Mouse (Mus musculus) embryonic facial prominence, embryonic 12.5 days (tissue): ENCODE data around the gene Ankrd16. TPM values are rescaled to one million over a fixed set of nuclear protein-coding genes. Genes with fewer than 3 reads are reported as not detected.

ENCODE experiments used
- ATAC-seq: fragments of 200-750 bp; cut with Nextera tagmentation; 2 replicates; pipeline ENCODE4 v1.8.0; 2017; ENCODE audit not compliant: insufficient number of reproducible peaks, insufficient read depth, low FRiP score, low TSS enrichment
- H3K27ac ChIP-seq: fragments of 300-500 bp; sonication (generic); 2 replicates; pipeline ENCODE4 v1.5.1; 2016; ENCODE audit warnings: mild to moderate bottlenecking
- H3K27me3 ChIP-seq: fragments of 300-500 bp; sonication (generic); 2 replicates; pipeline ENCODE4 v1.6.1; 2016; ENCODE audit warnings: mild to moderate bottlenecking, moderate library complexity
- H3K36me3 ChIP-seq: fragments of 300-500 bp; sonication (generic); 2 replicates; pipeline ENCODE4 v1.6.1; 2016; ENCODE audit warnings: mild to moderate bottlenecking
- H3K4me1 ChIP-seq: fragments of 300-500 bp; sonication (generic); 2 replicates; pipeline ENCODE4 v1.6.1; 2016
- H3K4me2 ChIP-seq: fragments of 300-500 bp; sonication (generic); replicated peaks from 2 replicates; pipeline ENCODE4 v1.6.1; 2016; ENCODE audit warnings: mild to moderate bottlenecking, moderate library complexity
- H3K4me3 ChIP-seq: fragments of 300-500 bp; sonication (generic); 2 replicates; pipeline ENCODE4 v1.5.1; 2016; ENCODE audit warnings: mild to moderate bottlenecking
- H3K9ac ChIP-seq: fragments of 300-500 bp; sonication (generic); 2 replicates; pipeline ENCODE4 v1.6.1; 2016; ENCODE audit warnings: mild to moderate bottlenecking, moderate library complexity
- H3K9me3 ChIP-seq: fragments of 300-500 bp; sonication (generic); 2 replicates; pipeline ENCODE4 v1.6.1; 2016; ENCODE audit warnings: mild to moderate bottlenecking, moderate library complexity
- WGBS: fragments of 180-500 bp; shearing (Covaris S2); methylation state at CpG from one replicate; pipeline ENCODE4 v1.1.7; 2016; 5-methylcytosine and 5-hydroxymethylcytosine counted together
- polyA plus RNA-seq: library from polyadenylated mRNA; unstranded; fragments of >200 nt; fragmentation: Nextera tagmentation; extraction: Ambion mirVana; gene quantifications from 2 replicates; pipeline ENCODE4 v1.2.1, GENCODE M21; 2016

Ankrd16 gene
- polyA plus RNA-seq, 1 experiment from 2014 or later = 58.0 TPM

- WGBS = 75% methylated on average over 4 of the region's 4 CpGs
- Histone ChIP-seq H3K9ac (no peak overlapping the region), H3K4me2 (no peak overlapping the region), H3K9me3 (no peaks in the 10 kb centered on the region), H3K36me3 (peaks cover 12% of the 10 kb centered on the region), H3K27ac (no peak overlapping the region), H3K4me1 (peaks cover 9% of the 10 kb centered on the region), H3K4me3 (no peak overlapping the region), H3K27me3 (no peaks in the 10 kb centered on the region)
- no peak for ATAC-seq
These were observed 5.3 kb upstream of the Ankrd16 start for GRCm38 (mm10) chr2:11772401-11772800.

GRCm38 (mm10) chr2:11774426-11774825 lies 3.2 kb upstream of the Ankrd16 start:
- Histone ChIP-seq H3K9ac (no peak overlapping the region), H3K4me2 (no peak overlapping the region), H3K27me3 (no peaks in the 10 kb centered on the region), H3K27ac (no peak overlapping the region), H3K9me3 (no peaks in the 10 kb centered on the region), H3K36me3 (peaks cover 4% of the 10 kb centered on the region; the same call in 1 of the 2 replicates), H3K4me3 (no peak overlapping the region), H3K4me1 (peaks cover 15% of the 10 kb centered on the region)
- WGBS = 89% methylated on average over 10 of the region's 10 CpGs
- ATAC-seq = no peak

- 83% methylated on average over 5 of the region's 5 CpGs for WGBS
- peaks cover 21% of the 10 kb centered on the region for H3K4me1 ChIP-seq
- no peaks in the 10 kb centered on the region for H3K9me3 ChIP-seq
- no peaks in the 10 kb centered on the region for H3K36me3 ChIP-seq
- no peak overlapping the region for H3K9ac ChIP-seq
- H3K4me3 ChIP-seq = no peak overlapping the region
- H3K27ac ChIP-seq = no peak overlapping the region
- H3K4me2 ChIP-seq = no peak overlapping the region
- no peaks in the 10 kb centered on the region for H3K27me3 ChIP-seq
- ATAC-seq = no peak
These were observed 2.6 kb upstream of the Ankrd16 start for GRCm38 (mm10) chr2:11775121-11775520.

GRCm38 (mm10) chr2:11776415-11776814 lies 1.3 kb upstream of the Ankrd16 start:
- peak overlapping the region; percentile 83 for H3K9ac ChIP-seq
- H3K4me2 ChIP-seq = peak overlapping the region; percentile 77
- H3K4me3 ChIP-seq = peak overlapping the region; percentile 73
- H3K36me3 ChIP-seq = peaks cover 8% of the 10 kb centered on the region
- no peaks in the 10 kb centered on the region for H3K27me3 ChIP-seq
- H3K4me1 ChIP-seq = peaks cover 21% of the 10 kb centered on the region
- WGBS = 55% methylated on average over 8 of the region's 8 CpGs
- no peaks in the 10 kb centered on the region for H3K9me3 ChIP-seq
- no peak overlapping the region for H3K27ac ChIP-seq
- no peak for ATAC-seq

GRCm38 (mm10) chr2:11778087-11778823 lies 579 bp downstream of the Ankrd16 start:
- Histone ChIP-seq H3K9me3 (no peaks in the 10 kb centered on the region), H3K36me3 (peaks cover 26% of the 10 kb centered on the region), H3K4me2 (peak overlapping the region; percentile 74), H3K4me3 (peak overlapping the region; percentile 73), H3K9ac (peak overlapping the region; percentile 83), H3K27me3 (no peaks in the 10 kb centered on the region), H3K27ac (peak overlapping the region; percentile 96), H3K4me1 (peaks cover 21% of the 10 kb centered on the region)
- ATAC-seq = peak; percentile 88
- WGBS = under 1% methylated on average over 43 of the region's 43 CpGs

GRCm38 (mm10) chr2:11784159-11784558 lies 6.5 kb downstream of the Ankrd16 start:
- 94% methylated on average over 6 of the region's 6 CpGs for WGBS
- no peaks in the 10 kb centered on the region for H3K9me3 ChIP-seq
- H3K36me3 ChIP-seq = peaks cover 78% of the 10 kb centered on the region
- H3K9ac ChIP-seq = no peak overlapping the region
- ATAC-seq = no peak
- H3K27ac ChIP-seq = no peak overlapping the region
- H3K27me3 ChIP-seq = no peaks in the 10 kb centered on the region
- no peak overlapping the region for H3K4me3 ChIP-seq
- H3K4me1 ChIP-seq = peaks cover 9% of the 10 kb centered on the region
- no peak overlapping the region for H3K4me2 ChIP-seq

- no peaks in the 10 kb centered on the region for H3K4me1 ChIP-seq
- H3K9ac ChIP-seq = no peak overlapping the region
- WGBS = 75% methylated on average over 4 of the region's 4 CpGs
- H3K4me2 ChIP-seq = no peak overlapping the region
- ATAC-seq = no peak
- peaks cover 26% of the 10 kb centered on the region for H3K36me3 ChIP-seq
- no peaks in the 10 kb centered on the region for H3K9me3 ChIP-seq
- no peaks in the 10 kb centered on the region for H3K27me3 ChIP-seq
- H3K4me3 ChIP-seq = no peak overlapping the region
- H3K27ac ChIP-seq = no peak overlapping the region
These were observed 17.0 kb downstream of the Ankrd16 start for GRCm38 (mm10) chr2:11794668-11795067.

- Histone ChIP-seq H3K4me2 (no peak overlapping the region), H3K4me1 (no peaks in the 10 kb centered on the region), H3K9ac (no peak overlapping the region), H3K27ac (no peak overlapping the region), H3K9me3 (no peaks in the 10 kb centered on the region), H3K27me3 (no peaks in the 10 kb centered on the region), H3K4me3 (no peak overlapping the region), H3K36me3 (0 out of 2 replicates have a peak, but pooled peaks cover 3% of the 10 kb centered on the region)
- peak; percentile 64; the same call in 1 of the 2 replicates for ATAC-seq
- 20% methylated on average over 5 of the region's 5 CpGs for WGBS
These were observed 20.3 kb downstream of the Ankrd16 start for GRCm38 (mm10) chr2:11797930-11798364.

GRCm38 (mm10) chr2:11801299-11801930 lies 23.7 kb downstream of the Ankrd16 start:
- Histone ChIP-seq H3K36me3 (no peaks in the 10 kb centered on the region), H3K27ac (no peak overlapping the region), H3K27me3 (no peaks in the 10 kb centered on the region), H3K4me3 (no peak overlapping the region), H3K9me3 (no peaks in the 10 kb centered on the region), H3K4me1 (no peaks in the 10 kb centered on the region), H3K4me2 (no peak overlapping the region), H3K9ac (no peak overlapping the region)
- WGBS = 82% methylated on average over 2 of the region's 2 CpGs
- no peak for ATAC-seq

Other genes starting within 250 kb of the Ankrd16 start
- 14.2 and 16.2 TPM in 2 replicates for gene Pfkfb3, start 223.8 kb upstream of the Ankrd16 start, polyA plus RNA-seq
- 176 and 185 TPM in 2 replicates for gene Rbm17, start 173.7 kb upstream of the Ankrd16 start, polyA plus RNA-seq
- gene Gm17490, start 151.6 kb upstream of the Ankrd16 start, polyA plus RNA-seq = not detected in 2 replicates
- gene Il2ra, start 135.1 kb upstream of the Ankrd16 start, polyA plus RNA-seq = not detected in 2 replicates
- gene Il15ra, start 72.6 kb upstream of the Ankrd16 start, polyA plus RNA-seq = 0.60 and 0.69 TPM in 2 replicates
- 154 and 160 TPM in 2 replicates for gene Fbh1, start 294 bp upstream of the Ankrd16 start, polyA plus RNA-seq